Mouse (Mus musculus) heart, embryonic 12.5 days (tissue): ENCODE measurements around the gene Zfp800. TPM values are rescaled to one million over a fixed set of nuclear protein-coding genes. Genes with fewer than 3 reads are reported as not detected.
A peak's percentile ranks its signal among the peaks of the same experiment; 100 is the strongest.

Experiments used
- ATAC-seq: fragments of 200-750 bp; cut with Nextera tagmentation; 2 replicates; pipeline ENCODE4 v1.8.0; 2017; ENCODE audit warnings: moderate TSS enrichment, moderate library complexity; ENCODE audit not compliant: insufficient number of reproducible peaks, low FRiP score
- H3K27ac ChIP-seq: fragments of 300-500 bp; sonication (generic); 2 replicates; pipeline ENCODE4 v1.5.1; 2016; ENCODE audit warnings: mild to moderate bottlenecking, moderate library complexity; ENCODE audit not compliant: poor library complexity, severe bottlenecking
- H3K27me3 ChIP-seq: fragments of 300-500 bp; sonication (generic); replicated peaks from 2 replicates; pipeline ENCODE4 v1.6.1; 2016; ENCODE audit warnings: mild to moderate bottlenecking, moderate library complexity
- H3K36me3 ChIP-seq: fragments of 300-500 bp; sonication (generic); 2 replicates; pipeline ENCODE4 v1.6.1; 2016; ENCODE audit warnings: mild to moderate bottlenecking, moderate library complexity
- H3K4me1 ChIP-seq: fragments of 300-500 bp; sonication (generic); replicated peaks from 2 replicates; pipeline ENCODE4 v1.6.1; 2016; ENCODE audit warnings: mild to moderate bottlenecking
- H3K4me2 ChIP-seq: fragments of 300-500 bp; sonication (generic); 2 replicates; pipeline ENCODE4 v1.6.1; 2016; ENCODE audit warnings: mild to moderate bottlenecking, moderate library complexity
- H3K4me3 ChIP-seq: fragments of 300-500 bp; sonication (generic); 2 replicates; pipeline ENCODE4 v1.5.1; 2016; ENCODE audit warnings: mild to moderate bottlenecking
- H3K9ac ChIP-seq: fragments of 300-500 bp; sonication (generic); 2 replicates; pipeline ENCODE4 v1.6.1; 2016; ENCODE audit warnings: mild to moderate bottlenecking, moderate library complexity
- H3K9me3 ChIP-seq: fragments of 300-500 bp; sonication (generic); replicated peaks from 2 replicates; pipeline ENCODE4 v1.6.1; 2016; ENCODE audit warnings: mild to moderate bottlenecking, moderate library complexity
- WGBS: fragments of 180-500 bp; shearing (Covaris S2); methylation state at CpG from one replicate; pipeline ENCODE4 v1.1.7; 2016; 5-methylcytosine and 5-hydroxymethylcytosine counted together
- polyA plus RNA-seq: library from polyadenylated mRNA; unstranded; fragments of >200 nt; fragmentation: Nextera tagmentation; extraction: Ambion mirVana; gene quantifications from 2 replicates; pipeline ENCODE4 v1.2.1, GENCODE M21; 2016

Gene Zfp800
- polyA plus RNA-seq, 1 experiment from 2014 or later: 16.8 TPM

- H3K4me1 ChIP-seq: 0 out of 2 replicates have a peak, but pooled peaks cover 4% of the 10 kb centered on the region
- no peak for ATAC-seq
- H3K27me3 ChIP-seq: peaks cover 61% of the 10 kb centered on the region
- H3K36me3 ChIP-seq: no peaks in the 10 kb centered on the region
- H3K27ac ChIP-seq: no peak overlapping the region
- peaks cover 13% of the 10 kb centered on the region; the same call in 1 of the 2 replicates for H3K9me3 ChIP-seq
- no peak overlapping the region for H3K9ac ChIP-seq
- H3K4me3 ChIP-seq: peak overlapping the region; percentile 44; the same call in 1 of the 2 replicates
- H3K4me2 ChIP-seq: peak overlapping the region; percentile 73
- WGBS: 32% methylated on average over 15 of the region's 15 CpGs
These were observed 1.6 kb downstream of the Zfp800 start for GRCm38 (mm10) chr6:28396051-28396852.

GRCm38 (mm10) chr6:28389038-28389437 is 8.8 kb downstream of the Zfp800 start:
- Histone ChIP-seq H3K4me3 (no peak overlapping the region), H3K9ac (no peak overlapping the region), H3K4me1 (no peaks in the 10 kb centered on the region), H3K27me3 (peaks cover 14% of the 10 kb centered on the region), H3K36me3 (no peaks in the 10 kb centered on the region), H3K9me3 (no peaks in the 10 kb centered on the region), H3K4me2 (no peak overlapping the region), H3K27ac (no peak overlapping the region)
- WGBS: 82% methylated on average over 3 of the region's 3 CpGs
- ATAC-seq: no peak

- Histone ChIP-seq H3K4me3 (no peak overlapping the region), H3K36me3 (no peaks in the 10 kb centered on the region), H3K9me3 (no peaks in the 10 kb centered on the region), H3K4me1 (no peaks in the 10 kb centered on the region), H3K4me2 (no peak overlapping the region), H3K27ac (no peak overlapping the region), H3K27me3 (no peaks in the 10 kb centered on the region), H3K9ac (no peak overlapping the region)
- WGBS: 67% methylated on average over 3 of the region's 3 CpGs
- ATAC-seq: no peak
These were observed 12.6 kb downstream of the Zfp800 start for GRCm38 (mm10) chr6:28385169-28385568.

- H3K27me3 ChIP-seq: no peaks in the 10 kb centered on the region
- ATAC-seq: no peak
- no peak overlapping the region for H3K4me2 ChIP-seq
- H3K36me3 ChIP-seq: no peaks in the 10 kb centered on the region
- H3K4me1 ChIP-seq: no peaks in the 10 kb centered on the region
- no peak overlapping the region for H3K27ac ChIP-seq
- 54% methylated on average over 4 of the region's 4 CpGs for WGBS
- H3K9ac ChIP-seq: no peak overlapping the region
- no peaks in the 10 kb centered on the region for H3K9me3 ChIP-seq
- H3K4me3 ChIP-seq: no peak overlapping the region
These were observed 15.8 kb downstream of the Zfp800 start for GRCm38 (mm10) chr6:28381983-28382382.

- Histone ChIP-seq H3K27ac (no peak overlapping the region), H3K4me2 (no peak overlapping the region), H3K36me3 (no peaks in the 10 kb centered on the region), H3K27me3 (no peaks in the 10 kb centered on the region), H3K4me3 (no peak overlapping the region), H3K9ac (no peak overlapping the region), H3K9me3 (no peaks in the 10 kb centered on the region), H3K4me1 (no peaks in the 10 kb centered on the region)
- ATAC-seq: no peak
- 79% methylated on average over 6 of the region's 6 CpGs for WGBS
These were observed 27.7 kb downstream of the Zfp800 start for GRCm38 (mm10) chr6:28369966-28370683.

- H3K4me2 ChIP-seq: no peak overlapping the region
- H3K4me1 ChIP-seq: no peaks in the 10 kb centered on the region
- no peak for ATAC-seq
- H3K4me3 ChIP-seq: no peak overlapping the region
- no peaks in the 10 kb centered on the region for H3K36me3 ChIP-seq
- H3K9ac ChIP-seq: no peak overlapping the region
- no peaks in the 10 kb centered on the region for H3K9me3 ChIP-seq
- WGBS: 85% methylated on average over 9 of the region's 9 CpGs
- no peaks in the 10 kb centered on the region for H3K27me3 ChIP-seq
- no peak overlapping the region for H3K27ac ChIP-seq
These were observed 30.2 kb downstream of the Zfp800 start for GRCm38 (mm10) chr6:28367575-28367974.

- H3K4me2 ChIP-seq: no peak overlapping the region
- no peaks in the 10 kb centered on the region for H3K9me3 ChIP-seq
- WGBS: 76% methylated on average over 3 of the region's 3 CpGs
- ATAC-seq: no peak
- no peak overlapping the region for H3K9ac ChIP-seq
- H3K36me3 ChIP-seq: no peaks in the 10 kb centered on the region
- H3K27me3 ChIP-seq: no peaks in the 10 kb centered on the region
- H3K27ac ChIP-seq: no peak overlapping the region
- H3K4me1 ChIP-seq: no peaks in the 10 kb centered on the region
- H3K4me3 ChIP-seq: no peak overlapping the region
These were observed 46.7 kb downstream of the Zfp800 start for GRCm38 (mm10) chr6:28351066-28351465.

GRCm38 (mm10) chr6:28345677-28346076 is 52.1 kb downstream of the Zfp800 start:
- ATAC-seq: no peak
- H3K27ac ChIP-seq: no peak overlapping the region
- no peaks in the 10 kb centered on the region for H3K4me1 ChIP-seq

GRCm38 (mm10) chr6:28345181-28345580 is 52.6 kb downstream of the Zfp800 start:
- H3K4me1 ChIP-seq: no peaks in the 10 kb centered on the region
- H3K27ac ChIP-seq: no peak overlapping the region
- H3K9ac ChIP-seq: no peak overlapping the region
- H3K27me3 ChIP-seq: no peaks in the 10 kb centered on the region
- no peak overlapping the region for H3K4me3 ChIP-seq
- H3K4me2 ChIP-seq: no peak overlapping the region
- WGBS: 54% methylated on average over 7 of the region's 7 CpGs
- H3K9me3 ChIP-seq: no peaks in the 10 kb centered on the region
- ATAC-seq: no peak
- no peaks in the 10 kb centered on the region for H3K36me3 ChIP-seq

More at GRCm38 (mm10) chr6:28345677-28346076, 52.1 kb downstream of the Zfp800 start:
- H3K4me2 ChIP-seq: no peak overlapping the region
- H3K36me3 ChIP-seq: no peaks in the 10 kb centered on the region
- H3K9ac ChIP-seq: no peak overlapping the region
- no peaks in the 10 kb centered on the region for H3K9me3 ChIP-seq
- H3K4me3 ChIP-seq: no peak overlapping the region
- H3K27me3 ChIP-seq: no peaks in the 10 kb centered on the region

- Histone ChIP-seq H3K4me1 (no peaks in the 10 kb centered on the region), H3K4me3 (no peak overlapping the region), H3K9ac (no peak overlapping the region), H3K27ac (no peak overlapping the region), H3K36me3 (no peaks in the 10 kb centered on the region), H3K27me3 (no peaks in the 10 kb centered on the region), H3K9me3 (no peaks in the 10 kb centered on the region), H3K4me2 (no peak overlapping the region)
- no peak for ATAC-seq
- 72% methylated on average over 5 of the region's 5 CpGs for WGBS
These were observed 54.9 kb downstream of the Zfp800 start for GRCm38 (mm10) chr6:28342863-28343262.

- Histone ChIP-seq H3K9ac (no peak overlapping the region), H3K36me3 (no peaks in the 10 kb centered on the region), H3K4me3 (no peak overlapping the region), H3K27me3 (no peaks in the 10 kb centered on the region), H3K27ac (no peak overlapping the region), H3K4me2 (no peak overlapping the region), H3K9me3 (no peaks in the 10 kb centered on the region), H3K4me1 (no peaks in the 10 kb centered on the region)
- ATAC-seq: no peak
- WGBS: 83% methylated on average over 4 of the region's 4 CpGs
These were observed 56.6 kb downstream of the Zfp800 start for GRCm38 (mm10) chr6:28341174-28341573.
